Mouse (Mus musculus) liver, embryonic 16.5 days (tissue): ENCODE measurements around the gene Flt3. TPM values are rescaled to one million over a fixed set of nuclear protein-coding genes. Genes with fewer than 3 reads are reported as not detected.

Experiments used
- ATAC-seq: fragments of 200-750 bp; cut with Nextera tagmentation; 2 replicates; pipeline ENCODE4 v1.8.0; 2017; ENCODE audit warnings: low read depth, mild to moderate bottlenecking, moderate number of reproducible peaks, moderate library complexity
- H3K27ac ChIP-seq: fragments of 300-500 bp; sonication (generic); 2 replicates; pipeline ENCODE4 v1.5.1; 2014; ENCODE audit warnings: mild to moderate bottlenecking, low read length
- H3K27me3 ChIP-seq: fragments of 300-500 bp; sonication (generic); 2 replicates; pipeline ENCODE4 v1.6.1; 2014; ENCODE audit warnings: low read depth, low read length, mixed read lengths; ENCODE audit not compliant: control insufficient read depth, insufficient read depth
- H3K36me3 ChIP-seq: fragments of 300-500 bp; sonication (generic); 2 replicates; pipeline ENCODE4 v1.6.1; 2014; ENCODE audit warnings: mild to moderate bottlenecking; ENCODE audit not compliant: control insufficient read depth, insufficient read depth
- H3K4me1 ChIP-seq: fragments of 300-500 bp; sonication (generic); 2 replicates; pipeline ENCODE4 v1.6.1; 2014; ENCODE audit warnings: low read depth, low read length, mixed read lengths; ENCODE audit not compliant: control insufficient read depth
- H3K4me2 ChIP-seq: fragments of 300-500 bp; sonication (generic); 2 replicates; pipeline ENCODE4 v1.6.1; 2014; ENCODE audit warnings: low read depth, low read length, mixed read lengths
- H3K4me3 ChIP-seq: fragments of 300-500 bp; sonication (generic); 2 replicates; pipeline ENCODE4 v1.5.1; 2014; ENCODE audit warnings: low read depth, mild to moderate bottlenecking, low read length
- H3K9ac ChIP-seq: fragments of 300-500 bp; sonication (generic); 2 replicates; pipeline ENCODE4 v1.6.1; 2014; ENCODE audit warnings: low read depth, low read length
- H3K9me3 ChIP-seq: fragments of 300-500 bp; sonication (generic); replicated peaks from 2 replicates; pipeline ENCODE4 v1.6.1; 2016; ENCODE audit warnings: low read length; ENCODE audit not compliant: control insufficient read depth
- WGBS: fragments of 180-500 bp; shearing (Covaris S2); extraction: QIAGEN DNeasy Blood & Tissue Kit; methylation state at CpG from one replicate; pipeline ENCODE4 v1.1.7; 2014; ENCODE audit not compliant: insufficient replicate concordance; 5-methylcytosine and 5-hydroxymethylcytosine counted together
- polyA plus RNA-seq: library from polyadenylated mRNA; unstranded; fragments of >200 nt; fragmentation: Nextera tagmentation; extraction: Ambion mirVana; gene quantifications from 2 replicates; pipeline ENCODE4 v1.2.1, GENCODE M21; 2015

Flt3 gene
- polyA plus RNA-seq, 1 experiment from 2014 or later, result 1.6 TPM

- H3K36me3 ChIP-seq, result no peaks in the 10 kb centered on the region
- H3K4me3 ChIP-seq, result no peak overlapping the region
- H3K9ac ChIP-seq, result no peak overlapping the region
- 81% methylated on average over 6 of the region's 6 CpGs for WGBS
- no peaks in the 10 kb centered on the region for H3K9me3 ChIP-seq
- no peaks in the 10 kb centered on the region for H3K27me3 ChIP-seq
- H3K4me1 ChIP-seq, result peaks cover 12% of the 10 kb centered on the region
- no peak overlapping the region for H3K4me2 ChIP-seq
- no peak for ATAC-seq
- no peak overlapping the region for H3K27ac ChIP-seq
Measured at GRCm38 (mm10) chr5:147423612-147424011, 23.3 kb upstream of the Flt3 start.

GRCm38 (mm10) chr5:147418394-147419121, 18.3 kb upstream of the Flt3 start:
- peak overlapping the region; percentile 12 for H3K4me3 ChIP-seq
- peak overlapping the region; percentile 28 for H3K4me2 ChIP-seq
- H3K27ac ChIP-seq, result 0 out of 2 replicates have a peak overlapping the region, but pooled peaks have one; percentile 18

GRCm38 (mm10) chr5:147417986-147418385, 17.7 kb upstream of the Flt3 start:
- 22% methylated on average over 1 of the region's 1 CpGs for WGBS
- no peak for ATAC-seq
- H3K9me3 ChIP-seq, result no peaks in the 10 kb centered on the region

More at GRCm38 (mm10) chr5:147418394-147419121, 18.3 kb upstream of the Flt3 start:
- 10% methylated on average over 10 of the region's 10 CpGs for WGBS
- Histone ChIP-seq H3K9me3 (no peaks in the 10 kb centered on the region), H3K9ac (0 out of 2 replicates have a peak overlapping the region, but pooled peaks have one; percentile 28), H3K4me1 (peaks cover 4% of the 10 kb centered on the region; the same call in 1 of the 2 replicates), H3K27me3 (no peaks in the 10 kb centered on the region), H3K36me3 (no peaks in the 10 kb centered on the region)
- ATAC-seq, result peak; percentile 62; the same call in 1 of the 2 replicates

GRCm38 (mm10) chr5:147410585-147410984, 10.3 kb upstream of the Flt3 start:
- H3K9me3 ChIP-seq, result no peaks in the 10 kb centered on the region
- ATAC-seq, result no peak
- H3K4me2 ChIP-seq, result no peak overlapping the region
- H3K36me3 ChIP-seq, result no peaks in the 10 kb centered on the region
- H3K9ac ChIP-seq, result no peak overlapping the region
- no peak overlapping the region for H3K4me3 ChIP-seq
- 64% methylated on average over 6 of the region's 6 CpGs for WGBS
- H3K27ac ChIP-seq, result no peak overlapping the region
- no peaks in the 10 kb centered on the region for H3K27me3 ChIP-seq
- H3K4me1 ChIP-seq, result no peaks in the 10 kb centered on the region

More at GRCm38 (mm10) chr5:147417986-147418385, 17.7 kb upstream of the Flt3 start:
- Histone ChIP-seq H3K27me3 (no peaks in the 10 kb centered on the region), H3K4me1 (peaks cover 4% of the 10 kb centered on the region; the same call in 1 of the 2 replicates), H3K27ac (no peak overlapping the region), H3K4me2 (no peak overlapping the region), H3K36me3 (no peaks in the 10 kb centered on the region), H3K9ac (no peak overlapping the region), H3K4me3 (no peak overlapping the region)

GRCm38 (mm10) chr5:147408731-147409130, 8.4 kb upstream of the Flt3 start:
- H3K27me3 ChIP-seq, result no peaks in the 10 kb centered on the region
- H3K4me1 ChIP-seq, result no peaks in the 10 kb centered on the region
- H3K4me2 ChIP-seq, result peak overlapping the region; percentile 36
- 63% methylated on average over 29 of the region's 29 CpGs for WGBS
- no peaks in the 10 kb centered on the region for H3K9me3 ChIP-seq
- no peak overlapping the region for H3K27ac ChIP-seq
- H3K9ac ChIP-seq, result no peak overlapping the region
- no peak for ATAC-seq
- no peaks in the 10 kb centered on the region for H3K36me3 ChIP-seq
- H3K4me3 ChIP-seq, result peak overlapping the region; percentile 27; the same call in 1 of the 2 replicates

GRCm38 (mm10) chr5:147406135-147406534, 5.8 kb upstream of the Flt3 start:
- Histone ChIP-seq H3K27me3 (peaks cover 8% of the 10 kb centered on the region), H3K4me1 (no peaks in the 10 kb centered on the region), H3K36me3 (no peaks in the 10 kb centered on the region), H3K4me3 (no peak overlapping the region), H3K9ac (no peak overlapping the region), H3K9me3 (no peaks in the 10 kb centered on the region), H3K27ac (no peak overlapping the region), H3K4me2 (no peak overlapping the region)
- WGBS, result 70% methylated on average over 5 of the region's 5 CpGs
- ATAC-seq, result no peak

- Histone ChIP-seq H3K4me2 (no peak overlapping the region), H3K27ac (no peak overlapping the region), H3K4me1 (no peaks in the 10 kb centered on the region), H3K9me3 (no peaks in the 10 kb centered on the region), H3K9ac (no peak overlapping the region), H3K27me3 (peaks cover 37% of the 10 kb centered on the region), H3K4me3 (no peak overlapping the region), H3K36me3 (no peaks in the 10 kb centered on the region)
- WGBS, result 16% methylated on average over 5 of the region's 5 CpGs
- ATAC-seq, result no peak
Measured at GRCm38 (mm10) chr5:147402505-147402904, 2.2 kb upstream of the Flt3 start.

- WGBS, result 32% methylated on average over 11 of the region's 11 CpGs
- H3K9me3 ChIP-seq, result no peaks in the 10 kb centered on the region
- no peak overlapping the region for H3K4me3 ChIP-seq
- peaks cover 37% of the 10 kb centered on the region for H3K27me3 ChIP-seq
- no peak overlapping the region for H3K9ac ChIP-seq
- H3K36me3 ChIP-seq, result no peaks in the 10 kb centered on the region
- H3K4me2 ChIP-seq, result 0 out of 2 replicates have a peak overlapping the region, but pooled peaks have one; percentile 35
- H3K4me1 ChIP-seq, result no peaks in the 10 kb centered on the region
- no peak overlapping the region for H3K27ac ChIP-seq
- no peak for ATAC-seq
Measured at GRCm38 (mm10) chr5:147401024-147401423, 735 bp upstream of the Flt3 start.

- H3K9ac ChIP-seq, result no peak overlapping the region
- H3K27ac ChIP-seq, result no peak overlapping the region
- H3K9me3 ChIP-seq, result no peaks in the 10 kb centered on the region
- no peaks in the 10 kb centered on the region for H3K4me1 ChIP-seq
- WGBS, result 2% methylated on average over 17 of the region's 17 CpGs
- no peak for ATAC-seq
- H3K4me3 ChIP-seq, result peak overlapping the region; percentile 36
- peak overlapping the region; percentile 35 for H3K4me2 ChIP-seq
- no peaks in the 10 kb centered on the region for H3K36me3 ChIP-seq
- peaks cover 37% of the 10 kb centered on the region for H3K27me3 ChIP-seq
Measured at GRCm38 (mm10) chr5:147400505-147400979, 253 bp upstream of the Flt3 start.
